Mouse (Mus musculus) lung, embryonic 15.5 days (tissue): ENCODE measurements around the gene Galnt14. TPM values are rescaled to one million over a fixed set of nuclear protein-coding genes. Genes with fewer than 3 reads are reported as not detected.

Experiments
- ATAC-seq: fragments of 200-750 bp; cut with Nextera tagmentation; 2 replicates; pipeline ENCODE4 v1.8.0; 2017; ENCODE audit warnings: moderate number of reproducible peaks, borderline replicate concordance; ENCODE audit not compliant: low FRiP score, low TSS enrichment; ENCODE audit errors: extremely low read depth
- H3K27ac ChIP-seq: fragments of 300-500 bp; sonication (generic); 2 replicates; pipeline ENCODE4 v1.5.1; 2015; ENCODE audit warnings: moderate library complexity, mild to moderate bottlenecking, inconsistent platforms
- H3K27me3 ChIP-seq: fragments of 300-500 bp; sonication (generic); 2 replicates; pipeline ENCODE4 v1.6.1; 2015; ENCODE audit warnings: inconsistent platforms
- H3K36me3 ChIP-seq: fragments of 300-500 bp; sonication (generic); 2 replicates; pipeline ENCODE4 v1.6.1; 2015; ENCODE audit warnings: inconsistent platforms
- H3K4me1 ChIP-seq: fragments of 300-500 bp; sonication (generic); 2 replicates; pipeline ENCODE4 v1.6.1; 2015; ENCODE audit warnings: inconsistent platforms
- H3K4me2 ChIP-seq: fragments of 300-500 bp; sonication (generic); 2 replicates; pipeline ENCODE4 v1.6.1; 2015; ENCODE audit warnings: inconsistent platforms, mild to moderate bottlenecking, moderate library complexity
- H3K4me3 ChIP-seq: fragments of 300-500 bp; sonication (generic); 2 replicates; pipeline ENCODE4 v1.5.1; 2015; ENCODE audit warnings: mild to moderate bottlenecking, inconsistent platforms
- H3K9ac ChIP-seq: fragments of 300-500 bp; sonication (generic); 2 replicates; pipeline ENCODE4 v1.6.1; 2015; ENCODE audit warnings: inconsistent platforms
- H3K9me3 ChIP-seq: fragments of 300-500 bp; sonication (generic); 2 replicates; pipeline ENCODE4 v1.6.1; 2016; ENCODE audit warnings: inconsistent platforms
- WGBS: fragments of 180-500 bp; shearing (Covaris S2); methylation state at CpG from one replicate; pipeline ENCODE4 v1.1.7; 2015; 5-methylcytosine and 5-hydroxymethylcytosine counted together
- polyA plus RNA-seq: library from polyadenylated mRNA; unstranded; fragments of >200 nt; fragmentation: Nextera tagmentation; extraction: Ambion mirVana; gene quantifications from 2 replicates; pipeline ENCODE4 v1.2.1, GENCODE M21; 2015

The Galnt14 gene
- polyA plus RNA-seq, 1 experiment from 2014 or later: 0.15 TPM

GRCm38 (mm10) chr17:73474371-73474770, 235.9 kb downstream of the Galnt14 start:
- Histone ChIP-seq H3K4me1 (no peaks in the 10 kb centered on the region), H3K4me2 (no peak overlapping the region), H3K27me3 (no peaks in the 10 kb centered on the region), H3K9me3 (no peaks in the 10 kb centered on the region), H3K27ac (no peak overlapping the region), H3K4me3 (no peak overlapping the region), H3K36me3 (no peaks in the 10 kb centered on the region), H3K9ac (no peak overlapping the region)
- WGBS: 45% methylated on average over 7 of the region's 7 CpGs
- ATAC-seq: no peak

DNA sequence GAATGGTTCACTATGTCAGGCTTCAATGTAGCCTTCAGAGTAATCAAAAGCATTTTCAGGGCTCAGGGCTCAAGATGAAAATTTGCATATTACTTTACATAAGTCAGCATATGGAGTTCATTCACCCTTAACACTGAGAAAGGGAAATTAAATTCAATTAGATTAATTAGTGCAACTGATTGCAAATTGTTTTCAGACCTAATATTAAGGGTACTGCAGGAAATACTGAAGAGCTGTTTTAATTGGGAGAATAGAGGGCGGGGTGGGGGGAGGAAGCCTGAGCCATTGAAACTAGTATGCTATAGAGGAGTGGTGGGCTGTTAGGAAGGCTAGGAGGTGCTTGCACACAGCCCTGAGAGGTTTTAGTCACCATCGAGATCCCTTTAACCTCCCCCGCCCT, 237.2 kb downstream of the Galnt14 start:
- Histone ChIP-seq H3K4me2 (no peak overlapping the region), H3K4me1 (no peaks in the 10 kb centered on the region), H3K36me3 (no peaks in the 10 kb centered on the region), H3K27ac (no peak overlapping the region), H3K27me3 (no peaks in the 10 kb centered on the region), H3K9ac (no peak overlapping the region), H3K9me3 (no peaks in the 10 kb centered on the region), H3K4me3 (no peak overlapping the region)
- 67% methylated on average over 3 of the region's 3 CpGs for WGBS
- no peak for ATAC-seq

GRCm38 (mm10) chr17:73460874-73461273, 249.4 kb downstream of the Galnt14 start:
- WGBS: 83% methylated on average over 4 of the region's 4 CpGs
- H3K9me3 ChIP-seq: no peaks in the 10 kb centered on the region
- no peak for ATAC-seq
- no peak overlapping the region for H3K4me3 ChIP-seq
- H3K4me1 ChIP-seq: no peaks in the 10 kb centered on the region
- no peak overlapping the region for H3K4me2 ChIP-seq
- H3K9ac ChIP-seq: no peak overlapping the region
- H3K36me3 ChIP-seq: no peaks in the 10 kb centered on the region
- no peaks in the 10 kb centered on the region for H3K27me3 ChIP-seq
- H3K27ac ChIP-seq: no peak overlapping the region

DNA sequence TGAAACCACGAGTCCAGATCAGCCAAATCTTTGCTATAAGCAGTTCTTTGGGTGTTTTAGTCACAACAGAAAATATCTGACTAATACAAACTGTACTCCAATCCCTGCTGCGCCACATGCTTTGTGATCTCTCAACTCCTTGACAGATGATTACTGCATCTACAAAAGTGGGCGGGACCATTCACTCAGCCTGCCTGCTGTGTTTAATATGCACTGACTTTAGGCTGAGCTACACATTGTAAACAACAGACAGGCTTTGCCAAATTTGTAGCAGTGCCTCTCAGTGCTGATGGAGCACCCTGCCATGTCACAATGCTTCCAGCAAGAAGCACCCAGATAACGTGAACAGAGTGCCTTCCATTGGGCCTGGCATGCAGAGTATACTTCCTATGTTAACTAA, 251.5 kb downstream of the Galnt14 start:
- ATAC-seq: no peak
- H3K27me3 ChIP-seq: no peaks in the 10 kb centered on the region
- 55% methylated on average over 4 of the region's 4 CpGs for WGBS

DNA sequence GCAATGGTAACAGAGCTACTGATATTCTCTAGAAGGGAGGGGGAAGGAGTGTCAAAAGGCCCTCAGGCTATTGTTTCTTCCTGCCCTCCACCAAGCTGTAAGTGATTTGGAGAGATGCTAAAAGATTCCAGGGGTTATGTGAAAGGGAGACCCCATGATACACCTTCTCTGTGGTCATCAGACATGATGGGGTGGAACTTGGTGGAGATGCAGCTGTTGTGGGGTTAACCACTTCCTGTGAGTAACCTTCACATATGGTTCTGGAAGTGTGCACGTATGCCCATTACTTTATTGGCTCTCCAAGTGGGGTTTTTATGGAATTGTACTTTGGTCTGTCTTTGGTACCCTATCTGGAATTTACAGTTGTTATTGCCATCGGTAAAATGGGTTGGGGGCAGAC, 253.7 kb downstream of the Galnt14 start:
- H3K4me3 ChIP-seq: no peak overlapping the region
- H3K9ac ChIP-seq: no peak overlapping the region
- no peak overlapping the region for H3K4me2 ChIP-seq
- no peak for ATAC-seq
- no peak overlapping the region for H3K27ac ChIP-seq
- H3K4me1 ChIP-seq: no peaks in the 10 kb centered on the region
- 77% methylated on average over 2 of the region's 2 CpGs for WGBS
- no peaks in the 10 kb centered on the region for H3K9me3 ChIP-seq
- H3K36me3 ChIP-seq: no peaks in the 10 kb centered on the region
- no peaks in the 10 kb centered on the region for H3K27me3 ChIP-seq

More for the DNA sequence above, 251.5 kb downstream of the Galnt14 start:
- H3K4me2 ChIP-seq: no peak overlapping the region
- H3K9ac ChIP-seq: no peak overlapping the region
- no peak overlapping the region for H3K27ac ChIP-seq
- no peak overlapping the region for H3K4me3 ChIP-seq
- no peaks in the 10 kb centered on the region for H3K9me3 ChIP-seq
- no peaks in the 10 kb centered on the region for H3K4me1 ChIP-seq
- no peaks in the 10 kb centered on the region for H3K36me3 ChIP-seq

- H3K36me3 ChIP-seq: no peaks in the 10 kb centered on the region
- H3K4me2 ChIP-seq: no peak overlapping the region
- no peaks in the 10 kb centered on the region for H3K9me3 ChIP-seq
- WGBS: 65% methylated on average over 3 of the region's 3 CpGs
- H3K4me1 ChIP-seq: no peaks in the 10 kb centered on the region
- H3K9ac ChIP-seq: no peak overlapping the region
- no peak for ATAC-seq
- no peak overlapping the region for H3K27ac ChIP-seq
- H3K4me3 ChIP-seq: no peak overlapping the region
- no peaks in the 10 kb centered on the region for H3K27me3 ChIP-seq
These were observed 256.6 kb downstream of the Galnt14 start for GRCm38 (mm10) chr17:73453646-73454045.

GRCm38 (mm10) chr17:73452151-73452760, 258.0 kb downstream of the Galnt14 start:
- Histone ChIP-seq H3K9me3 (no peaks in the 10 kb centered on the region), H3K4me2 (no peak overlapping the region), H3K4me3 (no peak overlapping the region)

DNA sequence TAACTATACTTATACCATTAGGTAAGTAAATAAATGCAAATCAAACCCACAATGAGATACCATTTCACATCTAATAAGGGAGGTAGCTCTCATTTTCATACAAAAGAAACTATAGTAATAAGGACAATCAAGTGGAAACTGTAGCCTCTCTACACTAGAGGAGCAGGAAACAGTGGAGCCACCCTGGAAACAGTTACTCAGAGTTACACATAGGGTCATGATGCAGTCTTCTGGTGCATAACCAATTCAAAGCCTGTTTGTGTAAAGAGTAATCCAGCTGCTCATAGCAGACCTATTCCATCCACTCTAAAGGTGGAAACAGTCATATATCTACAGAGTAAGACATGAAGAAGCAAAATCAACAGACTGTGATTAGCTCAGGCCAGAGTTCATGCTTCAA, 261.1 kb downstream of the Galnt14 start:
- Histone ChIP-seq H3K4me1 (no peaks in the 10 kb centered on the region), H3K9me3 (no peaks in the 10 kb centered on the region), H3K27me3 (no peaks in the 10 kb centered on the region), H3K4me2 (no peak overlapping the region), H3K9ac (no peak overlapping the region), H3K36me3 (no peaks in the 10 kb centered on the region), H3K4me3 (no peak overlapping the region), H3K27ac (no peak overlapping the region)
- no peak for ATAC-seq

More at GRCm38 (mm10) chr17:73452151-73452760, 258.0 kb downstream of the Galnt14 start:
- no peaks in the 10 kb centered on the region for H3K36me3 ChIP-seq
- H3K27me3 ChIP-seq: no peaks in the 10 kb centered on the region
- no peak overlapping the region for H3K27ac ChIP-seq
- no peak for ATAC-seq
- no peak overlapping the region for H3K9ac ChIP-seq
- H3K4me1 ChIP-seq: no peaks in the 10 kb centered on the region
- WGBS: 75% methylated on average over 4 of the region's 4 CpGs

Other genes with a start within 250 kb of the Galnt14 start
- gene Ehd3, start 93.7 kb upstream of the Galnt14 start, polyA plus RNA-seq: 9.7 and 11.1 TPM in 2 replicates
- gene Xdh, start 239.7 kb upstream of the Galnt14 start, polyA plus RNA-seq: 4.1 and 6.0 TPM in 2 replicates